Mouse (Mus musculus): ENCODE data around the gene Lyzl4. TPM values are rescaled to one million over a fixed set of nuclear protein-coding genes. Genes with fewer than 3 reads are reported as not detected.
"Not testable (repeated sequence)": the region's sequence is repeated elsewhere in the genome, so short reads cannot be mapped to it uniquely, and the experiment has no call there.

The Lyzl4 gene
- total RNA-seq, 2 experiments from 2014 or later, result not detected

- ATAC-seq (replicated peaks; ENCODE audit: poor library complexity), result peak; percentile 93
Measured at GRCm38 (mm10) chr9:121605414-121606278, 36.2 kb downstream of the Lyzl4 start.

- ATAC-seq (replicated peaks; ENCODE audit: poor library complexity), result no peak
Measured at GRCm38 (mm10) chr9:121602381-121602780, 39.5 kb downstream of the Lyzl4 start.

DNA sequence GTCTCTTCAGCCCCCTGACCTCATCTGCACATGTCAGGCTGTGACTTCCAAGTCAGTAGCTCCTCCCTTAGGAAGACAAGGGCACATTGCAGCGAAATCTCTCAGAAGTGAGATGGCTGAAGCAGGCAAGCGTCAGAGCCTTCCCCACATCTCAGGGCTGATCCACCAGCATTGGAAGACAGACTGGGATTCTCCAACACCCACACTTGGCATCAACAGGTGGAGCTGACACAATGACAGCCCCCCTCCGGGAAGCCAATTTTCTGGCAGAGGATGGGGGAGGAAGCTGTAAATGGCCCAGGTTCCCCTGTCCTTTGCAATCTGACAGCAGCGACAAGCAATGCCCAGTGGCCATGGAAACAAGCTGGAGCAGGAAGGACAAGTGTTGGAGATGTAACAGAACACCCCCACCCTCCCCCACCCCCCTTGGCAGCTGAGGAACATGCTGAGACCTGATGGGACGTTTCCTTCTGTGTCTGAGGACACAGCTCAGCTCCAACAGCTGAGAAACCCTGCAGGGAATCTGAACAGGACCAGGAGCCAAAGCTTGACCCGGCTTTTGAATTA, 41.0 kb downstream of the Lyzl4 start:
- no peak for ATAC-seq (replicated peaks; ENCODE audit: poor library complexity)

DNA sequence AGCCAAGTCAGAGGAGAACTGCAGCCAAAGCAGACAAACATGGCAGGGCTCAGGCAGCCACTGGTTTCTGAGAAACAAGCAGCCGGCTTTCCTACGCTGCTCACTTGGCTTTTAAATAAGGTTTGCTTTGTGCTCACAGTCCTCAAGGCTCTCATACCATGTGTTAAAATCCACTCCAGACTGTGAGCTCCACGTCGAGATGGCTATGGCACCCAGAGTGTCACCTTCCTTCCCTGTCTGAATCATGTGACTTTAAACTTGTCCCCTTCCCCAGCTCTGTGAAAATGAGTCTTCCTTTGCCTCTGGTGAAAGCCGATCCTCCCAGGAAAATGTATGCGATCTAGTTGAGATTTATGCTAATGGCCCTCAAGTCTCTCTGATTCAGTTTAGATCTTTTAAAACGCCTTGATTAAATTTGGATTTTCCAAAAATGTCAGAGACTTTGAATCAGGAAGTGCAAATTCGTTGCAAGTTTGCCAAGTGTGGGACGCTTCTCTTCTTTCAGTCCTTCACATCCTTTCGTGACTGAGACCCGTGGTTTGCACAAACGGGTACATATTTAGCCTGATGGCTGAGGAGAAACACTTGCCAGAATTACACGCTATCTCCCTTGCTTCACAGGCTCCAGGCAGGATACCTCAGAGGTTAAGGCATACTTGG, 41.6 kb downstream of the Lyzl4 start:
- no peak for ATAC-seq (replicated peaks; ENCODE audit: poor library complexity)

DNA sequence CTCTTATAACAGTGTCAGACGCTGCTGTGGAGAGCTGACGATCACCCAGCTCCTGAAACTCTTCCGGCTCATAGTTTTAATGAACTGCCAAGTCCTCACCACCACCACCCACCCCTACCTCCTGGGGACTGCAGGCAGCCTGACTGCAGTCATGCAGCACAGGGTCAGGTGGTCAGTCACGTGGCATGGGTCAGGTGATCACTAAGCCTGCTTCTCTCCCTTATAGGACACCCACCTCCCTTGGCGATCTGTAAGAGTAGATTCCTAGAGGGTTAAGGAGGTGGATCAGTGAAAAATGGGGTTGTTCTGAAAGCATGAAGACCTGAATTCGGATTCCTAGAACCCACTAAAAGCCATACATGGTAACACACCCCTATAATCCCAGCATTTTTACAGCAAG, 42.3 kb downstream of the Lyzl4 start:
- no peak for ATAC-seq (replicated peaks; ENCODE audit: poor library complexity)

DNA sequence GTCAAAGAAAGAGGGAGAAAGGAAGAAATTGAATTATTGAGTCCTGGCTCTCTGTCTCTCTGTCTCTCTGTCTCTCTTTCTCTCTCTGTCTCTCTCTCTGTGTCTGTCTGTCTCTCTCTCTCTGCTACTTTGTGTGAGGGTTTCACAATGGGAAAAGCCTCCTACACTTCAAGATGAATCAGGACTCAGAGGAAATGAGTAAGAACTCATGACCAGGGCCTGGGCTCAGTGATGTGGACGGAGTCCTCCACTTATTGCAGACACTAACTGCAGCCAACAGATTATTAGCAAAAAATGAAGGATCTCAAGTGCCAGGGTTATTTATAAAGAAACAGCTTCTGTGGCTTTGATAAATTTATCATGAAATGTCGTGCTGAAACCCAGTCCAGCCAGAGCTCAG, 43.8 kb downstream of the Lyzl4 start:
- ATAC-seq (replicated peaks; ENCODE audit: poor library complexity), result no peak

GRCm38 (mm10) chr9:121594771-121595170, 47.1 kb downstream of the Lyzl4 start:
- no peak for ATAC-seq (replicated peaks; ENCODE audit: poor library complexity)

DNA sequence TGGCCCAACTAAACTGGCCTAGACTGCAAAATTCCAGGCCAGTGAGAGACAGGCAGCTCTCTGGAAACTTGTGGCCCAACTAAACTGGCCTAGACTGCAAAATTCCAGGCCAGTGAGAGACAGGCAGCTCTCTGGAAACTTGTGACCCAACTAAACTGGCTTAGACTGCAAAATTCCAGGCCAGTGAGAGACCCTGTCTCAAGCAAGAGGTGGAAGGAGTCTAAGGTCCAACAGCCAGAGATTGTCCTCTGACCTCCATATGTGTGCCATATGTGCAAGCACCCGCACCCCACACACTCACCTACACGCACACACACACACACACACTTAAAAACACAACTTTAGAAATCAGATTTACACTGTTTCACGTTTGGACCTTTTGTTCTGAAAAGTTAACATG, 48.1 kb downstream of the Lyzl4 start:
- not testable (repeated sequence) for ATAC-seq (replicated peaks; ENCODE audit: poor library complexity)

GRCm38 (mm10) chr9:121592948-121593550, 48.8 kb downstream of the Lyzl4 start:
- no peak for ATAC-seq (replicated peaks; ENCODE audit: poor library complexity)

- no peak for ATAC-seq (replicated peaks; ENCODE audit: poor library complexity)
Measured at GRCm38 (mm10) chr9:121589533-121589932, 52.4 kb downstream of the Lyzl4 start.

- no peak for ATAC-seq (replicated peaks; ENCODE audit: poor library complexity)
Measured at GRCm38 (mm10) chr9:121574380-121574779, 67.5 kb downstream of the Lyzl4 start.

- no peak for ATAC-seq (replicated peaks; ENCODE audit: poor library complexity)
Measured at GRCm38 (mm10) chr9:121568451-121568850, 73.4 kb downstream of the Lyzl4 start.

DNA sequence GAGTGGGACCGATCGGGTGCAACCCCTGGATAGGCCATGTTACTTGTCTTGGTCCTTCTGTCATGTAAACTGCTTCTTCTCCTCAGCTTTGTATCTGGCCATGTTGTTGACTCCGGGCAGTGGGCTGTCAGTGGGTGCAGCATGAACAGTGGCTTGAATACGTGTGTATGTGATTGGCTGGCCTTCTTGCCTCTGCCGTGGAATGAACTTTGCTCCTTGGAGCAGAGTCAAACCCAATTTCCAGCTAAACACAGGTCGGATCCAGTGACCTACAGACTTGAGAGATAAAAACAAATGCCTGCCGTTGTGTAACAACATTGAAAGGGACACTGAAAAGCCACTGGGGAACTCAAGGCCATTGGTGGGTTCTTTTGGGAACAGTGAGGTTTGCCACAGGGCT, 75.5 kb downstream of the Lyzl4 start:
- ATAC-seq (replicated peaks; ENCODE audit: poor library complexity), result no peak

GRCm38 (mm10) chr9:121563276-121563675, 78.6 kb downstream of the Lyzl4 start:
- no peak for ATAC-seq (replicated peaks; ENCODE audit: poor library complexity)

DNA sequence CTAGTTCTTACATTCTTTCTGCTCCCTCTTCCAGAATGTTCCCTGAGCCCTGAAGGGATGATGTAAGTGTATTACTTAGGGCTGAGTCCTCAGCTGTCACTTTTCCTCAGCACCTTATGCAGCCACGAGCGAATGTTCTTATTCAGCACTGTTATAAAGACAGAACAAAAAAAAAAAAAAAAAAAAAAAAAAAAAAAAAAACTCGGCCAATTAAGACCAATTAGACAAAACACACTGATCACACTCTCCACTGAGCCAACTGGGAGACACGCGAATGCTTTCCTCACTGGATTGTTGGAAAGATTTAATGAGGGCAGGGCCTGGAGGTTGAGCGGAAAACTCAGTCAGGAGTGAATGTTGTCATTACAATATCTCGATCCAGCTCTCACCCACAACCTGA, 81.4 kb downstream of the Lyzl4 start:
- ATAC-seq (replicated peaks; ENCODE audit: poor library complexity), result no peak

- no peak for ATAC-seq (replicated peaks; ENCODE audit: poor library complexity)
Measured at GRCm38 (mm10) chr9:121558167-121558566, 83.7 kb downstream of the Lyzl4 start.

GRCm38 (mm10) chr9:121556913-121557312, 85.0 kb downstream of the Lyzl4 start:
- peak; percentile 48 for ATAC-seq (replicated peaks; ENCODE audit: poor library complexity)

DNA sequence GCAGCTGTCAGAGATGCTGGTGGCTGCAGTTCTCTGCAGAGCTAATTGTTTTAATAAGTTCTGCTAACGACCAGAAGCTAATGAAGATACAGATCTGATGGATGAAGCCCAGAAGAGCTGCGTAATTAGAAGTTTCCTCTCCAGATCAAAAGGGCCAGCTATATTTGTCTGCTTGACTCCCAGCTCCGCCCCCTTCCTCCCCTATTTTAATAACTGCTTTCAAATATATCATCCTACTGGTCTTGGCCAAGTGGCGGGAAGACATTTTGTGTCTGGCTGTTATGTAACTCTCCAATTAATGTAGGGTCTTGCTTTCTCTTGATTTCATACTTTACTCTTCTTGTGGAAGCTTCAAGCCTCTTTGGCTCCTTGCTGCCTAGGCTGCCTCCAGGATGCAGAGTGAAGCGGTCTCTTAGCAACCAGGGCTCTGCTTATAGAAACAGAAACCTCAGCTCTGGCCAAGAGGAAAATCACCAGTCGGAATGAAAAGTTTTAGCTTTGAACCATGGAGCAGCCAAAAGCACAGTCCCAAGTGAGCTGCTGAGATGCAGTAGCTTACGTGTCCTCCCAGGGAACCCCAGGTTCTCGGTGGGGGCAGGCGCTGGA, 86.4 kb downstream of the Lyzl4 start:
- no peak for ATAC-seq (replicated peaks; ENCODE audit: poor library complexity)

GRCm38 (mm10) chr9:121553643-121554042, 88.3 kb downstream of the Lyzl4 start:
- ATAC-seq (replicated peaks; ENCODE audit: poor library complexity), result no peak

GRCm38 (mm10) chr9:121550327-121550771, 91.5 kb downstream of the Lyzl4 start:
- no peak for ATAC-seq (replicated peaks; ENCODE audit: poor library complexity)

GRCm38 (mm10) chr9:121549444-121549843, 92.5 kb downstream of the Lyzl4 start:
- ATAC-seq (replicated peaks; ENCODE audit: poor library complexity), result no peak
